Mouse (Mus musculus) liver, embryonic 14.5 days (tissue): ENCODE results near the gene Robo4.

Source experiments
- CTCF ChIP-seq: IDR thresholded peaks from 2 replicates; pipeline ENCODE4 v1.5.1; 2016; ENCODE audit warnings: antibody characterized with exemption, low read depth, control low read depth
- EP300 ChIP-seq: IDR thresholded peaks from 2 replicates; pipeline ENCODE4 v1.6.1; 2016; ENCODE audit warnings: antibody characterized with exemption, low read depth

DNA sequence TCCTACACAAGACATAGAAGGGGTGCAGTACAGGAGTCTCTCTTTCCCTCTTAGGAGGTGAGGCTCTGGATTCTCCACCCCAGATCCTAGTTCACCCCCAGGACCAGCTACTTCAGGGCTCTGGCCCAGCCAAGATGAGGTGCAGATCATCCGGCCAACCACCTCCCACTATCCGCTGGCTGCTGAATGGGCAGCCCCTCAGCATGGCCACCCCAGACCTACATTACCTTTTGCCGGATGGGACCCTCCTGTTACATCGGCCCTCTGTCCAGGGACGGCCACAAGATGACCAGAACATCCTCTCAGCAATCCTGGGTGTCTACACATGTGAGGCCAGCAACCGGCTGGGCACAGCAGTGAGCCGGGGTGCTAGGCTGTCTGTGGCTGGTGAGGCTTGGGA, 804 bp downstream of the Robo4 start:
- TF ChIP-seq CTCF (no peak), EP300 (no peak)
